Mouse (Mus musculus): ENCODE results near the gene Zfp169. TPM values are rescaled to one million over a fixed set of nuclear protein-coding genes. Genes with fewer than 3 reads are reported as not detected.
A peak's percentile ranks its signal among the peaks of the same experiment; 100 is the strongest.

Gene Zfp169
- polyA plus RNA-seq, 1 experiment from 2014 or later, result 4.9 TPM

- Histone ChIP-seq H3K9me3 (peaks cover 7% of the 10 kb centered on the region; the same call in 1 of the 2 replicates), H3K27me3 (no peaks in the 10 kb centered on the region), H3K4me2 (replicated peaks) (no peak overlapping the region), H3K9ac (replicated peaks) (no peak overlapping the region), H3K27ac (no peak overlapping the region), H3K4me1 (replicated peaks) (peaks cover 15% of the 10 kb centered on the region), H3K36me3 (peaks cover 35% of the 10 kb centered on the region), H3K4me3 (replicated peaks) (no peak overlapping the region)
- 0 out of 2 replicates have a peak, but pooled peaks have one; percentile 10 for ATAC-seq
- 75% methylated on average over 4 of the region's 4 CpGs for WGBS
Observed at GRCm38 (mm10) chr13:48498676-48499075, 14.6 kb downstream of the Zfp169 start.

GRCm38 (mm10) chr13:48497693-48498221 lies 15.5 kb downstream of the Zfp169 start:
- 0 out of 2 replicates have a peak, but pooled peaks cover 2% of the 10 kb centered on the region for H3K9me3 ChIP-seq
- ATAC-seq, result peak; percentile 99
- peak overlapping the region; percentile 39 for H3K4me3 ChIP-seq (replicated peaks)
- peak overlapping the region; percentile 44 for H3K27ac ChIP-seq
- H3K36me3 ChIP-seq, result peaks cover 33% of the 10 kb centered on the region
- no peak overlapping the region for H3K9ac ChIP-seq (replicated peaks)
- peaks cover 15% of the 10 kb centered on the region for H3K4me1 ChIP-seq (replicated peaks)
- H3K4me2 ChIP-seq (replicated peaks), result peak overlapping the region; percentile 49
- WGBS, result 4% methylated on average over 15 of the region's 15 CpGs
- no peaks in the 10 kb centered on the region for H3K27me3 ChIP-seq

DNA sequence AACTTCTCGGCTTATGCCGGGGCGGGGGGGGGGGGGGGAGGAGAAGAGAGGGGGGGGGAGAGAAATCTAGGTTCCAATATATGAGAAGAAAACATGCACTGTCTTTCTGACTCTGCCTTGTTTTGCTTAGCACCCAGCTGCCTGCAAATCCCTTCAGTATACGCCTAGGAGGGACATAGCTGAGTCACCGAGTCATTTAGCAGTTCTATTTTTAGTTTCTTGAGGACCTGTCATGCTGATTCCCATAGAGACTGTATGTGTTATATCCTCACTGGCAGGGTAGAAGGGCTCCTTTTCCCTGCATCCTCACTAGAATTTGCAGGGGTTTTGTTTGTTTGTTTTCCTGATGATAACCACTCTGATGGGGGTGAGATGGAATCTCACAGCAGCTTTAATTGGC lies 20.1 kb downstream of the Zfp169 start:
- H3K9ac ChIP-seq (replicated peaks), result no peak overlapping the region
- H3K36me3 ChIP-seq, result peaks cover 63% of the 10 kb centered on the region
- ATAC-seq, result no peak
- no peak overlapping the region for H3K4me2 ChIP-seq (replicated peaks)
- no peak overlapping the region for H3K27ac ChIP-seq
- 0 out of 2 replicates have a peak, but pooled peaks cover 2% of the 10 kb centered on the region for H3K9me3 ChIP-seq
- peaks cover 10% of the 10 kb centered on the region for H3K4me1 ChIP-seq (replicated peaks)
- H3K27me3 ChIP-seq, result no peaks in the 10 kb centered on the region
- no peak overlapping the region for H3K4me3 ChIP-seq (replicated peaks)
- WGBS, result 85% methylated on average over 4 of the region's 5 CpGs

GRCm38 (mm10) chr13:48490396-48491182 lies 22.7 kb downstream of the Zfp169 start:
- Histone ChIP-seq H3K4me3 (replicated peaks) (no peak overlapping the region), H3K4me1 (replicated peaks) (no peaks in the 10 kb centered on the region), H3K36me3 (peaks cover 73% of the 10 kb centered on the region), H3K9me3 (0 out of 2 replicates have a peak, but pooled peaks cover under 1% of the 10 kb centered on the region), H3K4me2 (replicated peaks) (no peak overlapping the region), H3K9ac (replicated peaks) (no peak overlapping the region), H3K27me3 (no peaks in the 10 kb centered on the region), H3K27ac (no peak overlapping the region)
- WGBS, result 88% methylated on average over 35 of the region's 35 CpGs
- ATAC-seq, result no peak

GRCm38 (mm10) chr13:48483606-48484005 lies 29.6 kb downstream of the Zfp169 start:
- Histone ChIP-seq H3K9me3 (no peaks in the 10 kb centered on the region), H3K4me1 (replicated peaks) (no peaks in the 10 kb centered on the region), H3K4me3 (replicated peaks) (no peak overlapping the region), H3K4me2 (replicated peaks) (no peak overlapping the region), H3K9ac (replicated peaks) (no peak overlapping the region), H3K27ac (no peak overlapping the region), H3K36me3 (peaks cover 34% of the 10 kb centered on the region), H3K27me3 (no peaks in the 10 kb centered on the region)
- no peak for ATAC-seq
- 92% methylated on average over 4 of the region's 4 CpGs for WGBS

DNA sequence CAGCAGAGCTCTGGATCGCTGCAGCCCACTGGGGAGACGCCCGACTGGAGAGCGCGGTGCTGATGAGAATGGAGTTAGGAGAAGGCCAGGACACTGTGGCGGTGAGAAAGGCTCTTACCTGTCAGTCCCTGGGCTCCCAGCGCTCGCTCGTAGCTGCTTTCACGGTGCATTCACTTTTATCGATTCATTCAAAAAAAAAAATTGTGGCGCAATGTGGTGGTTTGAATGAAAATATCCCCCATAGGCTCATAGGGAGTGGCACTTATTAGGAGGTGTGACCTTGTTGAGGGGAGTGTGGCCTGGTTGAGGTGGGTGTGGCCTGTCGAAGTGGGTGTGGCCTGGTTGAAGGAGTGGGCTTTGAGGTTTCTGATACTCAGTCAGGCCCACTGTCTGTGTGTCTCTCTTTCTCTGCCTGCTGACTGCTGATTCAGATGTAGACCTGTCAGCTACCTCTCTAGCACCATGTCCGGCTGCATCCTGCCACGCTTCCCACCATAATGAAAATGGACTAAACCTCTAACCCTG lies 44.5 kb downstream of the Zfp169 start:
- no peaks in the 10 kb centered on the region for H3K36me3 ChIP-seq
- peaks cover 28% of the 10 kb centered on the region for H3K4me1 ChIP-seq (replicated peaks)
- no peaks in the 10 kb centered on the region for H3K27me3 ChIP-seq
- ATAC-seq, result no peak
- H3K4me3 ChIP-seq (replicated peaks), result no peak overlapping the region
- no peak overlapping the region for H3K9ac ChIP-seq (replicated peaks)
- H3K9me3 ChIP-seq, result no peaks in the 10 kb centered on the region
- 63% methylated on average over 15 of the region's 15 CpGs for WGBS
- H3K27ac ChIP-seq, result no peak overlapping the region
- H3K4me2 ChIP-seq (replicated peaks), result no peak overlapping the region

GRCm38 (mm10) chr13:48466186-48466585 lies 47.1 kb downstream of the Zfp169 start:
- H3K27me3 ChIP-seq, result no peaks in the 10 kb centered on the region
- H3K9me3 ChIP-seq, result no peaks in the 10 kb centered on the region
- 0 out of 2 replicates have a peak, but pooled peaks have one; percentile 69 for ATAC-seq
- WGBS, result 45% methylated on average over 10 of the region's 10 CpGs
- peak overlapping the region; percentile 63 for H3K27ac ChIP-seq
- H3K36me3 ChIP-seq, result no peaks in the 10 kb centered on the region
- peak overlapping the region; percentile 37; the same call in 1 of the 2 replicates for H3K9ac ChIP-seq (replicated peaks)
- no peak overlapping the region for H3K4me3 ChIP-seq (replicated peaks)
- H3K4me1 ChIP-seq (replicated peaks), result peaks cover 28% of the 10 kb centered on the region
- H3K4me2 ChIP-seq (replicated peaks), result no peak overlapping the region

GRCm38 (mm10) chr13:48464170-48464569 lies 49.1 kb downstream of the Zfp169 start:
- H3K4me2 ChIP-seq (replicated peaks), result no peak overlapping the region
- no peak overlapping the region for H3K9ac ChIP-seq (replicated peaks)
- H3K9me3 ChIP-seq, result no peaks in the 10 kb centered on the region
- peak; percentile 74; the same call in 1 of the 2 replicates for ATAC-seq
- 11% methylated on average over 4 of the region's 4 CpGs for WGBS
- H3K4me3 ChIP-seq (replicated peaks), result no peak overlapping the region
- no peaks in the 10 kb centered on the region for H3K27me3 ChIP-seq
- 0 out of 2 replicates have a peak overlapping the region, but pooled peaks have one; percentile 40 for H3K27ac ChIP-seq
- H3K36me3 ChIP-seq, result no peaks in the 10 kb centered on the region
- H3K4me1 ChIP-seq (replicated peaks), result peaks cover 28% of the 10 kb centered on the region

DNA sequence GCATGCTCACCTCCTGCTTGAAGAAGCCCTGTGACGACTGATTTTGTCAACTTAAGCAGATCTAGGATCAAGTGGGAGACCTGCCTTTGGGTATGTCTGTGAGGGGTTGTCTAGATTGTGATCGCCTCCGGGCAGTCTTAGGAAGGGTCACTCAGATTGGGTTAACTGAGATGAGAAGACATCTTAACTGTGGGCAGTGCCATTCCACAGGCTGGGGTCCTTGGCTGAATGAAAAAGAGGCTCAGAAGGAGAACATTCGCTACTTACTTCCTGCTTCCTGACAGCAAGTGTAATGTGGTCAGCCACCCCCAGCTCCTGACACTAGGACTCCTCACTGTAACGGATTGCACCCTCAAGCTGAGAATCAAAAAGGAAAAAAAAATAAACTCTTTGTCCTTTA lies 54.0 kb downstream of the Zfp169 start:
- Histone ChIP-seq H3K4me2 (replicated peaks) (no peak overlapping the region), H3K4me1 (replicated peaks) (peaks cover 4% of the 10 kb centered on the region; the same call in 1 of the 2 replicates), H3K27me3 (no peaks in the 10 kb centered on the region), H3K4me3 (replicated peaks) (no peak overlapping the region), H3K9me3 (no peaks in the 10 kb centered on the region), H3K36me3 (no peaks in the 10 kb centered on the region), H3K27ac (no peak overlapping the region), H3K9ac (replicated peaks) (no peak overlapping the region)
- 89% methylated on average over 5 of the region's 5 CpGs for WGBS
- no peak for ATAC-seq

- no peak for ATAC-seq
- H3K4me1 ChIP-seq (replicated peaks), result peaks cover 20% of the 10 kb centered on the region; the same call in 1 of the 2 replicates
- no peak overlapping the region for H3K4me3 ChIP-seq (replicated peaks)
- H3K27me3 ChIP-seq, result 0 out of 2 replicates have a peak, but pooled peaks cover 5% of the 10 kb centered on the region
- H3K36me3 ChIP-seq, result no peaks in the 10 kb centered on the region
- H3K4me2 ChIP-seq (replicated peaks), result no peak overlapping the region
- no peaks in the 10 kb centered on the region for H3K9me3 ChIP-seq
- no peak overlapping the region for H3K9ac ChIP-seq (replicated peaks)
- 46% methylated on average over 4 of the region's 4 CpGs for WGBS
- no peak overlapping the region for H3K27ac ChIP-seq
Observed at GRCm38 (mm10) chr13:48448119-48448518, 65.1 kb downstream of the Zfp169 start.

DNA sequence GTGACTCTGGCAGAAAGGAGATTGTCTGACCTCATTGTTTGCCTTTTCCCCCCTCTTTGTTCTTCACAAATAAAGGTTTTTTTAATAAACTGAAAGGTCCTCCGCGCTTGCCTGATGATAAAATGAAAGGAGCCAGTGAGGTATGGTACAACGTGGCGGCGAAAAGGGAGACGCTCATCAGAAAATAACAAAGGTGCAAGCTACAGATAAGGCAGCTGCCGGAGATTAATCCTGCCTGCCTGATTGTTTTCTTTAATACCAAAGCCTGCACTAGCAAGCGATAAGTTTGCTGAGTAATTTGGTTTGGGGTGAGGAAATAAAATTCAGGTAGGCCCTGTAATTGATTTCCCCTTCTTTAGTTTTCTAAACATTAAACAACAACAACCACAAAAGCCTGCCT lies 69.3 kb downstream of the Zfp169 start:
- Histone ChIP-seq H3K4me1 (replicated peaks) (peaks cover 20% of the 10 kb centered on the region; the same call in 1 of the 2 replicates), H3K4me2 (replicated peaks) (no peak overlapping the region), H3K9me3 (no peaks in the 10 kb centered on the region), H3K27me3 (0 out of 2 replicates have a peak, but pooled peaks cover 5% of the 10 kb centered on the region), H3K36me3 (no peaks in the 10 kb centered on the region), H3K9ac (replicated peaks) (no peak overlapping the region; the same call in 1 of the 2 replicates), H3K27ac (peak overlapping the region; percentile 80), H3K4me3 (replicated peaks) (no peak overlapping the region)
- peak; percentile 77 for ATAC-seq
- WGBS, result 20% methylated on average over 8 of the region's 8 CpGs

GRCm38 (mm10) chr13:48438321-48438720 lies 74.9 kb downstream of the Zfp169 start:
- H3K4me2 ChIP-seq (replicated peaks), result no peak overlapping the region
- no peaks in the 10 kb centered on the region for H3K36me3 ChIP-seq
- no peak for ATAC-seq
- H3K9me3 ChIP-seq, result no peaks in the 10 kb centered on the region
- no peak overlapping the region for H3K27ac ChIP-seq
- H3K27me3 ChIP-seq, result no peaks in the 10 kb centered on the region; the same call in 1 of the 2 replicates
- H3K9ac ChIP-seq (replicated peaks), result no peak overlapping the region
- WGBS, result 88% methylated on average over 5 of the region's 5 CpGs
- no peak overlapping the region for H3K4me3 ChIP-seq (replicated peaks)
- no peaks in the 10 kb centered on the region for H3K4me1 ChIP-seq (replicated peaks)

All from midbrain, embryonic 13.5 days (tissue).